Mouse (Mus musculus): ENCODE measurements around the gene Fam117a.

Fam117a gene

DNA sequence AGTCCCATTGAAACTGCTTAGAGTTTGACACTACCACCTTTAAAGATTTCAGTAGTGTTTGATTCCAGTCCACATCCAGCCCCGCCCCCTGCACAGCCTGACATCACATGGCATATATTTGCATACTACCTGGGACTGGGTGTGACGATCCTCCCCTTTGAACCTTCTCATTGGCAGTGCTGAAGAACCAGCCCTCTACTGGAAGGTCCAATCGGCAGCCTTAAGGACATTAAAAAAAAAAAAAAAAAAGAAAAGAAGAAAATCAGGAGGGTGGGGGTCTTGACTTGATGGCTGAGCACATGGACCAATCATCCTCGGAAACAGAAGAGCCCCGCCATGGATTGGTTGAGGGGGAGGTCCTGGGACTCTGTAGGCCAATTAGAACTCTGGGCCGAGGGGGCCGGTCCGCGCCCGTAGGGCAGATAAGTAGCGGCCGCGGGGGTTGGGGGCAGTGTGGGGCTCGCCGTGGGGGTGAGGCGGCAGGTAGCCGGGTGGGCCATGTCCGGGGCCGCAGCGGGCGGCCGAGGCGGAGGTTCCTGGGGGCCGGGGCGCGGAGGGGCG lies at the start of gene Fam117a:
Fam117a (plus strand) TSS at position 451 of the 561 bp plus-strand sequence.
- no peak for TF ChIP-seq GATA4 (IDR thresholded peaks at IDR 0.05; ENCODE audit: insufficient replicate concordance, low read length)

DNA sequence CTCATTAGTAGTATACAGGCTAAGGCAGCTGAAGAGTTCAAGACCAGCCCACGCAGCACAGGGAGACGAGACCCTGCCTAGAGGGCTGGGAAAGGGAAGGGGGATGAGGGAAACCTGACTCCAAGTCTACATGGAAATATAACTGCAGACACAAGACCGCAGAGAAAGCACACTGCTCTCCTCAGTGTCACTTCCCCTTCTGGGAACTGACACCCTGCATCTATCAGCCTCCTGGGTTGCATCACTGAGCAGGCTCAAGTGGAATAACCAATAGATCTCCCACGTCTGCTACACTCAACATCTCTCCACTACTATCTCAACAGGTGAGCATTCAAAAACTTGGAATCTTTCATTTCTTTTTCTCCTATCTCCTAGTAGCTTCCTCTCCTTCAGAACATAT lies 44.8 kb upstream of the Fam117a start:
- TF ChIP-seq GATA4 (IDR thresholded peaks at IDR 0.05; ENCODE audit: insufficient replicate concordance, low read length) = no peak

DNA sequence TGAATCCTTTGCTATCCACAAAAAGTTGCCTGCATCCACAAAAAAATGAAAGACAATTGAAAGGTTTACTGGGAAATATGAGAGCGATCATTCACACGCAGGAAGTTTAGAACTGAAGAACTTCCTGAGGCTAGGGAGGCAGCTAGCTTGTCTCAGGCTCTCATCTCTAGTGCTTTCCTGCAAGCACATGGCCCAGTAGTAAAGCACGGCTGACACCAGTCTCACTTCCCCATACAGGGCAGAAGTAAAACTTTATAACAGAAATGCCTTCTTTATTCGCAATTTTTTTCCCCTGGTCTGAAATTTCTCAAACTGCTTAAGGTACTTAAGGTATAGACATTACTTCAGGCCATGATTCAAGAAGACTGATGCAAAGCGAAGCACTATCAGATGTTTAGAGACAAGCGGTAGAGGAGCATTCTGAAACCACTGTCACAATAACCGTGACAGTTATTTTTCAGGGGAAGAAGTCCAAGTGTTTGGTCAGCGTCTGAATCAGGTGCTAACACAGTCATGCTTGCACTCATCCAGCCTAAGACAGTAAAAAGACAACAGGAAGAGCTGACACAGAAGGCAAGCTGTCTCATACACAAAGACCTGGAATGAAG lies 43.7 kb upstream of the Fam117a start:
- TF ChIP-seq GATA4 (IDR thresholded peaks at IDR 0.05; ENCODE audit: insufficient replicate concordance, low read length) = no peak

DNA sequence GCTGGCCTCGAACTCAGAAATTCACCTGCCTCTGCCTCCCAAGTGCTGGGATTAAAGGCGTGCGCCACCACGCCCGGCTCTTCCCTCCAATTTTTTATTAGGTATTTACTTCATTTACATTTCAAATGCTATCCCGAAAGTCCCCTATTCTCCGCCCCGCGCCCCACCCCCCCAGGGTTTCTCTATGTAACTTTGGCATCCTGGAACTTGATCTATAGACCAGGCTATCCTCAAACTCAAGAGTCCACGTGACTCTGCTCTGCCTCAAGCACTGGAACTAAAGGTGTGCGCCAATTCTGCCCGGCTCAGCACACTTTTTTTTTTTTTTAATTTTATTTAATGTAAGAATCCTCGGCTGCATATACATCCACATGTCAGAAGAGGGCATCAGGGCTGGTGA lies 41.1 kb upstream of the Fam117a start:
- no peak for TF ChIP-seq GATA4 (IDR thresholded peaks at IDR 0.05; ENCODE audit: insufficient replicate concordance, low read length)

DNA sequence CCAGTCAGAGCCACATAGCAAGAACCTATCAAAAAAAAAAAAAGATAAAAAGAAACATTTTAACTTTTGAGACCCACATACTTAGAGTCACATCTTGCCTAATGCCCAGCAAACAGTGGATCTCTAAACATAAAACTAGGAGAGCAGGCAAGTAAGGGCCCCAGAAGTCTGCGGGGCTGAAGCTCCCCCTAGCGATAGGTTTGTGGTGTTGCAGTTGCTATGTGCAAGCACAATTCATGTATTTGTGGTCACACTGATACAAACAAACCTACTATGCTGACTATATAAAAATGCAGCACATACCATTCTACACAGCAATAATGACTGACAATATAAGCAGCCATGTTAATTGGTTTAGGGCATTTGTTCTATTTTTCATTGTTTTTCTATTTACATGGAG lies 38.7 kb upstream of the Fam117a start:
- no peak for TF ChIP-seq GATA4 (IDR thresholded peaks at IDR 0.05; ENCODE audit: insufficient replicate concordance, low read length)

DNA sequence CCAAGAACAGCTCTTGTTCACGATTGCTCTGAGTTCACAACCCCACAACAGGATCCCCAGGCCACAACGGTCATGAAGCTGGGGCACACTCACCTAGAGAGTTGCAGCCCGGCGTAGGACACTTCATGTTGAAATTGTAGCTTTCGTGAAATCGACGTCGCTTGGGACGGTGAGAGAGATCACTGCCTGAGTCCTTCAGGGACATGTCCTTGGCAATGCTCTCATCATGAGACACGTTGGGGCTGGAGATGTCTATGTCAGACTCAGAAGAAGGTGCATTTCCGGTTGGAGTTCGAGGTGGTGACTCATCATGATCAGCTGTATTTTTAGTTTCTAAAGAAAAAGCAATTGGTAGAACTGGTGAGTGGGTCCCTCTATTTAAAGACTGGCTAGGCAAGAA lies 36.9 kb upstream of the Fam117a start:
- no peak for TF ChIP-seq GATA4 (IDR thresholded peaks at IDR 0.05; ENCODE audit: insufficient replicate concordance, low read length)

DNA sequence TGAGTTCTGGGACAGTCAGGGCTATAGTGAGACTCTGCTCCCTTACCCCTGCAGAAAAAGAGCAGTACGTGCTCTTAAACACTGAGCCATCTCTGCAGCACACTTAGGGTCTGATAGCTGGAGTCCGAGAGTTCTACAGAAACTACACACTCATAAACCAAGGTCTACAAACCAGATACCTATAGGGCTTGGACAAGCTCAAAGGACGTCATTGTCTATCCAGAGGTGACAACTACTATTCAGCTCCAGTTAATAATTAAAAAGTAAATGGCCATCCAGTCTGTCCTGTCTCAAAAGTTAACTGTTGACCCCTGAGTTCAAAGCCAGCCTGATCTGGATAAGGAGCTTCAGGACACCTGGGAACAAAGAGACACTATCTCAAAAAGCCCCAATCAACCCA lies 35.0 kb upstream of the Fam117a start:
- TF ChIP-seq GATA4 (IDR thresholded peaks at IDR 0.05; ENCODE audit: insufficient replicate concordance, low read length) = no peak

DNA sequence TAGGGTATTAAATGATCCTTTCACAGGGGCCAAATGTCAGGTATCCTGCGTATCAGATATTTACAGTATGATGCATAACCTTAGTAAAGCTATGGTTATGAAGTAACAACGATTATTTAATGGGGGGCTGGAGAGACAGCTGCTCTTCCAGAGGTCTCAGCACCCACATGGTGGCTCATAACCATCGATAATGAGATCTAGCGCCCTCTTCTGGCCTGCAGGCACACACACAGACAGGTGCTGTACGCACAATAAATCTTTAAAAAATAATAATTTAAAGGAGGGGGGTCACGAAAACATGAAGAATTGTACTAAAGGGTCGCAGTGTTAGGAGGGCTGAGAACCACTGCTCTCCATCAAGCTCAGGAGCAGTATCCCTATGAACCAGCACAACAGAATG lies 31.2 kb upstream of the Fam117a start:
- TF ChIP-seq GATA4 (IDR thresholded peaks at IDR 0.05; ENCODE audit: insufficient replicate concordance, low read length) = no peak

DNA sequence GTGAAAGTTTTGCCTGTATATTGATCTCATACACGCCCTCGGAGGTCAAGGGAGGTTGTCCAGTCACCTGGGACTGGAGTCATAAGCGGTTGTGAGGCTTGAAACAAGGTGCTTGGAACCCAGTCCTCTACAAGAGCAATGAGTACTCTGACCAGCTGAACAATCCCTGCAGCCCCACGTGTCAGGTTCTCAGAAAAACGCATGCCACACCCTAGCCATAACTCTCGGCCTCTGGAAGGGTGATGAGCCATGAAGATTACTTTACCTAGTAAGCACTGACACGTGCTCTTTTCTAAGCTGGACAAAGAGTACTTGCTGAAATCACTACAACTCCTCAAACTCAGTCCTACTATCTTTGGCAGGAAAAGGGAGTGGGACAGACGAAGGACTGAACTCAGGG lies 29.3 kb upstream of the Fam117a start:
- TF ChIP-seq GATA4 (IDR thresholded peaks at IDR 0.05; ENCODE audit: insufficient replicate concordance, low read length) = no peak

DNA sequence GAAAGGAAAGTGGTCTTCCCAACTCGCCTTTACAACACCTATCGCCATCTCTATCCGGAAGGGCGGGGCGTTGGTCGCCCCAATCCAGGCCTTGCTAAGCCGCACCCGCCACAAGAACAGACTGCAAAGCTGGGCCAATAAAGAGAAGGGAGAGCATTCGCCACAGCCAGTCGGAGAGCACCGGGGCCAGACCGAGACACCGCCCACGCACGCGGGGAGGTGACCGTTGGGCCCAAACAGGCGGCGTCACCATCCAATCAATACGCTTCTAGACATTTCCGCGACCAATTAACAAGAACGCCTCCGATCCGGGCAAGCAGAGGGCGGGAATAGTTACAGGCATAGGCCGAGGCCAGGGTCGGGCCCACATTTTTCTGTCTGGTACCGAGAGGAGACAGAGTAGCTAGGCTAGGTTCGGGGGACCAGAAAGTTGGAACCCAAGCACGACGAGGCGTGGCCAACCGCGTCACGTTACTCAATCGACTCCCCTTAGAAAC lies 27.3 kb upstream of the Fam117a start:
- TF ChIP-seq GATA4 (IDR thresholded peaks at IDR 0.05; ENCODE audit: insufficient replicate concordance, low read length) = peak; percentile 6; the same call in 1 of the 2 replicates

DNA sequence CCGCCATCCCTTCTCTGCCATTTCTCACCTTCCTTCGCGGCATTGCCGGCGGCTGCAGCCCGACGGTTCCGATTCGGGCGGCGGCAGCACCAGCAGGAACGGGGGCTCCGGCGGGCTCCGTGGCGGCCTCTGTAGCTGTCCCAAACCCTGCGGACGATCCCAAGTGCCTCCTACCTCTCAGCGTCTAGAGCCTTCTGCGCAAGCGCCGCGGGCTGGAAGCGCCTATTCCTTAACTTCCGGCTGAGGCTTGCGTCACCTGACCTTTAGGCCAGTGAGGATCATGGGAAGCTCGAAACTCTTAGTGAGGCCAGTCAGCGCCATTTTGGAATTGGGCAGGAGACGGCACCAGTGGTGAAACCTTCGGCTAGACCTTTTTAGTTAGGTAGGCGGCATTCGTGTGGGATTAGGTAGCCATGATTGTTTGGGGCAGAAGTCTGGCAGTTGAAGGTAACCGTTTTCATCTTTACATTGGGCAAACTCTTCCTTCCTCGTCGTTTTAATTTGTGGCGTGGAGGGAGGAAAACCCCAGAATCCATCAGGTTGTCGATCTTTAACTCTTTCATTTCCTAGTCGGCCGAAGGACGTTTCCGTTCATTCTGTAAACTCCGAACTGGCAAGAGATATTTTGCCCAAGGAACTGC lies 26.7 kb upstream of the Fam117a start, which contains the start of gene Kat7:
Kat7 (minus strand) TSS at position 240 of the 641 bp plus-strand sequence.
- peak; percentile 9; the same call in 1 of the 2 replicates for TF ChIP-seq GATA4 (IDR thresholded peaks at IDR 0.05; ENCODE audit: insufficient replicate concordance, low read length)

DNA sequence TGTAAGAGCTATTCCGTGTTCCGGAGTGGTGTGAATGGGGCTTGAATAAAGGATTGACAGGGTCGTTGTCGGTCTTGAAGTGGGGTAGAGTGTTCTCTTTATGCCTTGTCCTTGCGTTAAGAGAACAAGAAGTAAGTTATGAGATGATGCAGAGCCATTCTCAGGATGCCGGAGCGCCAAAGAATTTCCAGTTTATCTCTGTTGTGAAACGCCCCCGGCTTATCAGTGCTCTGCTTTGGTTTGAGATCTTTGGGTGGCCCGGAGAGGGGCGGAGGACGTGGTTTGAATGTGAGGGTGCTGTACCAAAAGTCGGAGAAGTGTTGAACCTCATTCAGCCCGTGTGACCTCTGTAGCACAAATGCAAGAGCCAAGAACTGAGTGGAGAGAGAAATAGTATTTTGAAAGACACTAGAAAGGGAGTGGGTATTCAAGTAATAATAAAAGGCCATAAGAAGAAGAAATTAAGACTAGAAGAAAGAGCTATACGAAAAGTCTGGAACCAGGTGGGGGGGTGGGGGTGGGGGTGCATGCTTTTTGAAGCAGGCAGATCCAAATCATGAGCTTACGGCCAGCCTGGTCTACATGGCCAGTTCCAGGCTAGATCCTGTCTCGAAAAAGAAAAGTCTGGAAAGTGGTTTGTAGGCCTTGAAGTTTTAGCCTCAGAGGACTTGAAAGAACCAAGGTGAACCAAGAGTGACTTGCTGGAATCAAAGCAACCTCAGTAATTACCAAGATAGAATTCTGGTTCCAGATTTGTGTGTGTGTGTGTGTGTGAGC lies 26.0 kb upstream of the Fam117a start:
- no peak for TF ChIP-seq GATA4 (IDR thresholded peaks at IDR 0.05; ENCODE audit: insufficient replicate concordance, low read length)

DNA sequence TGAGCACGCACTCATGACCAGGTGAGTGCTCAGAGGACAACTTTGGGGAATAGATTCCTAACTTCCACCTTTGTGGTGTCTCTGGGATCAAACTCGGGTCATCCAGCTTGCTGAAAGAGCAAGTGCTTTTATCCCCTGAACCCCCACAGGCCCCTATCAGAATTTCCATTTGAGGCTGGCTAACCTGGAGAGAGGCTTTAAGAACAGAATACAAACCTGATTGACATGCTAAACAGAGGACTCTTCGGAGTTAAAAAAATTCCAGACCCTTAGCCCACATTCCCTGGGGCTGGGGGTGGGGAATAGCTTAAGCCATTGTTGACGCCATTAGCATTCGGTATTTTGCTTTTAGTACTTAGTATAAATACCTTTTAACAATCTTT lies 25.4 kb upstream of the Fam117a start:
- no peak for TF ChIP-seq GATA4 (IDR thresholded peaks at IDR 0.05; ENCODE audit: insufficient replicate concordance, low read length)

DNA sequence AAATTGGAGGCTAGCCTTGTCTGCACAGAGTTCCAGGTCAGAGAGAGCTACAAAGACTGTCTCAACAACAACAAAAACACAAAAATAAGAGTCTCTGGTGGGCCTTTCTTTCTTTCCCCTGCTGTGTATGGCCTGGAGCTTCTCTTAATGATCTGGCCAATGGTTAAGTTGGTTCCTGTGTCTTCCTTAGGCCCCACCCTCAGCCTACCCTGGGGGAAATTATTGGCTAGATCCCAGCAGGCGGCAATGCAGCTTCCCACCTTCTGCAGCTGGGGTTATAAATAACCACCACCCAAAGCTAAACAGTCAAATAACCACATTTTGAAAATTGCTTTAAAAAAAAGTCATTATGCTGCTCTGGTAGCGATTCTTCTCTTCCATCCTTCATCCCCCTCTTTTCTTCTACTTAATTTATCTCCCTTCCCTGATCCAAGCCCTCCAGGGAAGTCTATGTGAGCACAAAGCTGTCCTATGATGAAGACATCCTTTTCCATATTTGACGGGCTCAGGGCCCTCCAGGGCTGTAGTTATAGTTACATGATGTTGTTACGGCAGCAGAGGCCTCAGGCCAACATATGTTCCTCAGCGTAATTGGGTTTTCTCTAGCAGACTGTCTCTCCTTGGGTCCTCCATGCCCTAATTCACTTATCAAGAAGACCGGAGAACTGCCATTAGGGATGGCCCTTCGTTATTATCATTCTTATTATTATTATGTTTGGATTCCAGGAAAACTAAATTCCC lies 21.4 kb upstream of the Fam117a start:
- no peak for TF ChIP-seq GATA4 (IDR thresholded peaks at IDR 0.05; ENCODE audit: insufficient replicate concordance, low read length)

DNA sequence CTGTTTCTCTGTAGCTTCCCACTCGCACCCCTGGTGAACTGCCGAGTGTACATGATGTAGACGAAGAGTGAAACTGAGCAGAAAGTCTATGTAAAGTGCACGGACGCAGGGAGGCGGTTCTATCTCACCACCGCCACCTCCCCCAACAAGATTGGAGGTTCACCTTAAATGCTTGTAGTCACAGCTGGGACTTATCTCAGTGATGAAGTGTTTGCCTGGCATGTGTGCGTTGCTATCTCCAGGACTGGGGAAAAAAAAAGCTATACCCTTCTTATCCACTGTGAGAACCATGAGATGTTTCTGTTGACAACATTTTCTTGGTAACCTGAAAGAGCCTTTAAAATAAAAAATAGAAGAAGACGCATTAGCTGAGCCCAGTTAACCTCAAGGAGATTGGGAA lies 18.7 kb upstream of the Fam117a start:
- TF ChIP-seq GATA4 (IDR thresholded peaks at IDR 0.05; ENCODE audit: insufficient replicate concordance, low read length) = no peak
